Mouse (Mus musculus) urinary bladder, adult 18-20 months (tissue): ENCODE measurements around the gene Apoc3.

ENCODE experiments used
- DNase-seq, 2 experiments: peaks; one replicate each; pipeline ENCODE4 v3.0.0; 2022; ENCODE audit warnings: low spot score in 2 of 2, mixed read lengths in 2 of 2

Apoc3 gene

GRCm38 (mm10) chr9:46235596-46235648 lies at the start of gene Apoc3:
Apoc3 (minus strand) TSS chr9:46235636.
- DNase-seq: no peak

DNA sequence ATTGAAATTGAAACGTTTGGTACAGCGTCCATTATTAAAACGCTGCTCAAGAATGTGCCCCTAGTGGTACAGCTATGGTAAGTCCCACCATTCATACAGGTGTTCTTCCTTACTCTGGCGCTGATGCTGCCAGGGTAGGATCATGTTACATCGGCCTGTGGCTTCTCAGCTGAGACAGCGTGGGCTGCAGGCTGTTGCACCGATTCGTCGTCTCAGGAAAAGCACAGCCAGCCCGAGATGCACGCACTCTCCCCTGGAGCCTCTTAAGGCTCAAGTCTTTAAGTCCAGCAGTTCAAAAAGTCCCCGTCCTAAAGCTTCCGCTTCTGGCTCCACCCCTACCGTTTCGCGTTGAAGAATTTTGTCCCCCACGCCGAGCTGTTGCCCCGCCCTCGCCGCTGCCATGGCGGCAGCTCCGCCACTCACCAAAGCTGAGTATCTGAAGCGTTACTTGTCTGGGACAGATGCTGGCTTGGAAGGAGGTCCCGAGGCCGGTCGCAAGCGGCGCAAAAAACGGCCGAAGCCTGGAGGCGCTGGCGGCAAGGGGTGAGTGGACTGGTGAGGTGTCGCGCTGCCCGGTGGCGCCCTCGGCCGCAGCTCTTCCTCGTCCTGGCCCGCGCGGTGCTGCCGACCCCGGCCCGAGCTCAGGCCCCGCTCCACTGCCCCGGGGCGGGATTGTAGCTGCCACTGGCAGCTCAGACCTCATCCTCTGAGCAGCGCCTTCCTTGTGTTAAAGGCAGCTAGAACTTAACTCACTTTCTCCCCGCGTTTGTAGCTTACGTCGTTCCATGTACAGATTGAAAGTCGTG lies 47.4 kb upstream of the Apoc3 start, which contains the start of gene Bud13:
Bud13 (plus strand) TSS at position 378 of the 806 bp plus-strand sequence.
- peak; percentile 89 to 99 for DNase-seq

- no peak for DNase-seq
These were observed 39.1 kb upstream of the Apoc3 start for GRCm38 (mm10) chr9:46274494-46274893.

GRCm38 (mm10) chr9:46272677-46273454 lies 37.4 kb upstream of the Apoc3 start, which contains the start of gene Zpr1:
Zpr1 (plus strand) TSS chr9:46273064.
- peak; percentile 79 to 85 for DNase-seq

GRCm38 (mm10) chr9:46272070-46272469 lies 36.6 kb upstream of the Apoc3 start:
- DNase-seq: no peak

DNA sequence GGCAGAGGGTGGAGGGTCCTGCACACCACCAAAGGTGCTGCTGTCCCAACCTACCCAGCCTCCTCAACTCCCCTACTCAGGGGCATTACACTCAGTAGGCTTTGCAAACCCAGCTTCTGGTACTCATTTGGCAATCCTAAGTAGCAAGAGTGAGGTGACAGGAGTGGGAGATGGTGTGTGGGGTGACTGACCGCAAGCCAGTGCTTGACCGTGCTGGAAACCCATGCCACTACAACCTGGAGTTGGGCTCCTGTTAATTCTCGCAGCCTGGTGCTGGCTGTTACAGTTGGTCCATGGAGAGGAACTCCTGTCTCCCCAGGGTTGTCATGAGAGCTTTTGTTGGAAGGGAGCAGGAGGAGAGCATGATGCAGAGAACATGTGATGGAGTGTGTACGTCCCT lies 35.3 kb upstream of the Apoc3 start:
- no peak for DNase-seq

DNA sequence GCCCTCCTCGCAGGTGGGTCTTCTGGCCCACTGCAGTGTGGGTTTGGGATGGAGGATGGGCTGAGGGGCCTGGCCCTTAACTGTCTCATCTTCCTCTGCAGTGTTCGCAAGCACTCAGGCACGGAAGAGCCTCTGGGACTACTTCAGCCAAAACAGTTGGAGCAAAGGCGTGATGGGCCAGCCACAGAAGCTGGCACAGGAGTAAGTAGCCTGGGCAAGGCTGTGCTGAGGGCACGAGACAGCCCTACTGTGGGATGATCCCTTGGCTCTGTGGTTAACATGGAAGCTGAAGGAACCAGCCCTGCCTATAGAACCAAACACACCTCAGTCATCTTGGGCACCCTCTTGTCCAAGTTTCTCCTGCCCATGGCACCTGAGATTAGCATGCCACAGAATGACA lies 33.7 kb upstream of the Apoc3 start:
- DNase-seq: no peak

DNA sequence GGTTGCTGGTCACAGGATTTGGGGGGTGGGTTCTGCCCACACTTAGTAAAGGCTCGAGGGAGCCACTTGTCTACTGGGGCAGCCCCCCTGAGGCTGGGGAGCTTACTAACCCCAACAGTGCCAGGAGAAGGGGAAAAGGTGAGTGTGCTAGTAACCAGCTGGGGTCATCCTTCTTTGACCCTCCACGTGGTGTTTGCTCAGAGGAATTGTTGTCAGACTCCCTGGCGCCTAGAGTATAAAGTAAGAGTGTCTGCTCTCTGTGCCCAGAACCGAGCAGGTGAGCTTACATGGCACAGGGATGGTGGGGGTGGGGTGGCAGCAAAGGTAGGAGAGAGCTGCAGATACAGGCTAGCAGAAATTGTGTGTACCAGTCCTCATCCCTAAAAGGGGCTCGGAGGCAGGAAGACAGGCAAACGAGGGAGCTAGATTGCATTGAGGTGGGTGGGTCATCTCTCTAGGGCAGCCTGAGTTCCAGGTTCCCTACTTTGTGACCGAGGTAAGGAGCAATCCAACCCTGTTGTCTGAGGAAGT lies 33.0 kb upstream of the Apoc3 start, which contains the start of gene Apoa5:
Apoa5 (plus strand) TSS at position 291 of the 531 bp plus-strand sequence.
- DNase-seq: no peak

DNA sequence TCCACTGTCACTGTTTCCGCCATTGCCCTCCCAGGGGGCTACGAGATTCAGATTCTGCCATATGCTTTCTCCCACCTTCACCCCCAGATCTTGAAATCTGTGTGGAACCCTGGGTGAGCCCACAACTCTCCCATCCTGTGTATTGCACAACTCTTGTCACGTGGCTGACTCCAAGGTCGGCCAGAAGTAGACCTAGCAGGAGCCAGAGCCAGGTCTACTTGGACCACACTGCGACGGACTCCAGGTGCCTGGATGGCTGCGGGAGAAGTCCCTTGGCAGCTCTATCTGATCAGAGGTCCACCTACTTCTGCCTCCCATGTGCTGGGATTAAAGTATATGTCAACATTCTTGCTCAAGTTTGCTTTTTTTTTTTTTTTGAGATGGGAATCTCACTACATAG lies 25.7 kb upstream of the Apoc3 start:
- no peak for DNase-seq

- DNase-seq: no peak
These were observed 23.7 kb upstream of the Apoc3 start for GRCm38 (mm10) chr9:46259111-46259510.

GRCm38 (mm10) chr9:46257546-46257945 lies 22.1 kb upstream of the Apoc3 start:
- DNase-seq: no peak

DNA sequence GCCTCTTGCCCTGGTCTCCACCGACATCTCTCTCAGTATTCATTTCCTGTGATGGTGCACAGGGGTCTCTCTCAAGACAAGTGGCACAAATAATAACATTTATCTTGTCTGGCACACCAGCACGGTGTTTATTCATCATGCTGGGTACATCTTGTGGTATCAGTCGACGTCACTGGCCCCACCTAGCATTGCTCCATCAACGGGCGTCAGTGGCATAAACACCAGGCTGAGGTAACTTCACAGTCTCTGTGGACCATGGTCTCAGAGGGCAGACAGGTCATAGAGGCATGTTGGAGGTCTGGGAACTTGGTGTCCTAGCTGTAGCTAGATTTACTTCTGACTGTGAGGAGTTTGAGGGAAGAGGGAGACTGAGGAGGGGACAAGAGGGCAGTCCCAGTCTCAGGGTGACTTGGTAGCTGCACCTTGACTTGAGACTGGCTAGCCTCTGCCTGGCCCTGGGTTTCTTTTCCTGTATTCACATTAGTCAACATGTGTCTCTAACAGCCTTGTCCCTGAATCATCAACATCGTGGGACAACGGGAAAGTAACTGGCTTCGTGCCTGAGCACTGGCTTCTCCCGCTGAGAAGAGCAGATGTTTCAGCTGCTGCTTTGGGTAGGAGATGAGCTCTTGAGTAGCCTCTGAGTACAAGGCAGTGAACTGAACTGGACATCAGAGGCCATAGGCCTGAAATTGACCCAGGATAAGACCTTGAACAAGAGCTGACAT lies 21.4 kb upstream of the Apoc3 start:
- DNase-seq: no peak

DNA sequence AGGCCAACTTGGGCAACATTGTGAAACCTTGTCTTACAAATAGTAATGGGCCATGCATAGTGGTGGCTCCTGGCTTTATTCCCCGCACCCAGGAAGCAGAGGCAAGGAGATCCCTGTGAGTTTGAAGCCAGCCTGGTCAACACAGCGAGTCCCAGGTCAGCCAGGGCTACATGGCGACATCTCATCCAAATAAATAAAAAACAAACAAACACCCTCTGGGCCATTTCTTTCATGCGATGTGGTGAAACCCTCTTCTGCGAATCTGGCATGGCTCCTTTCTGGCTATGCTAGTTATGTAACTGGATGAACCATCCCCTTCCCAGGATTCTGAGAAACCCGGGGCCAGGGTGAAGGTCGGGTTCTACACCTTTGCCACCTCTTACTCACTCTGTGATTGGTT lies 20.7 kb upstream of the Apoc3 start:
- no peak for DNase-seq

- no peak for DNase-seq
These were observed 11.4 kb upstream of the Apoc3 start for GRCm38 (mm10) chr9:46246752-46247324.

DNA sequence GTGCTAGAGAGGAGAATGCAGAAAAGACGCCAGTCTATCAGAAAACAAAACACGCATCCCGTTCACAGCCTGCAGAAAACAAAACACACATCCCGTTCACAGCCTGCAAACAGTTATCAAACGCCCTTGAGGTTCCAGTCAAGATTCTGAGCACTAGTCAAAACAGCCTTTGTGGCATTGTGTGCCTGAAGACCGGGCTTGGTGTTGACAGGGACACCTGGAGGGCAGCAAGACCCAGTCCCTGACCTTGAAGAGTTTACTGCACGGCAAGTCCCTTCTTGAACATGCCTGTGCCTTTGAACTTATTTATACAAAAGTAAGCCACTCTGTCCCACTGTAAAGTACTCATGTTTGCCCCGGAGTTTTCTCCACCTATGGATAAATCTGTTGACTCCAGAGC lies 8.1 kb upstream of the Apoc3 start:
- no peak for DNase-seq

- no peak for DNase-seq
These were observed 7.7 kb upstream of the Apoc3 start for GRCm38 (mm10) chr9:46243122-46243521.

DNA sequence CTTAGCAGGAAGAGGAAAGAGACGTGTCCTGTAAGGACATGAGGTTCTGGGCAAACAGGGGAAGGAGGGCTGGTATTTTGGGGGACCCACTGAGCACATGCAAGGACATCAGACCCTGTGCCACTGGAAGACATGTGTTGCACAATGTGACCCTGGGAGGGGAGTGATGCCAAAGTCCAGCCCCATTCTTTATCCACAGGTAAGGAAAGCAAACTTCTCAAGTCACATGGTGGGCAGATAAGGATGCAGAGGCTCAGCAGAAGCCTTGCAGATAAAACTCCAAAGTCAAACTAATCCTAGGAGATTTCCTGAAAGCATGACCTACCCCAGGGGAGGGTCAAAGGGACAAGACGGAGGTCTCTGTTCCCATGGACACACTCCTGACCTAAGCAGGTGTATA lies 6.4 kb upstream of the Apoc3 start:
- no peak for DNase-seq

DNA sequence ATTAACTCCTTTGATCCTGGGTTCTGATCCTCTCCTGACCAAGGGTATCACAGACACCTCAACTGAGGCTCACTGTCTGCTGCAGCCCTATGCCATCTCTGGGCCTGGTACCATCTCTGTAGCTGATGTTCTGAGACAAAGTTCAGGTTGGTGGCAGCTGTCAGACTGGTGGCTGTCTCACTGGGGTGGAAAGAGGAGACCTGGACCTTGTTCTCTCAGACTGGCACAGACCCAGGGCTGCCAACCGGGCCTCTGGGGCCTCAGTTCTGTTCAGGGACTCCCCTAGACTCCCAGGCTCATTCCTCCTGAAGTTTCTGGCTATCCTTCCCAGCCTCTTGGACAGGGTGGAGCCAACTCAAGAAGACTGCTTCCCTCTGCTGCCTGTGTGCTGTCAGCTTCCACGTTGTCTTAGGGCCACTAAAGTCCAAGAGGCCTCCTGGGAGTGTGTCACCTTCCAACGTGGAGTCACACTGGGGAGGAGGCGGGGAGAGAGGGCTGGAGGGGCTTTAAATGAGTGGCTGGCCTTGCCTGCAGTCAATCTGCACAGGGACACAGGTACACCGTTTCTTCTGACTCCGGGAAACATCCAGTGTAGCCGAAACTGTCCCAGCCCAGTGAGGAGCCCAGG lies 5.2 kb upstream of the Apoc3 start, which contains the start of gene Apoa4:
Apoa4 (plus strand) TSS at position 171 of the 628 bp plus-strand sequence.
- no peak for DNase-seq

- DNase-seq: no peak
These were observed 3.4 kb upstream of the Apoc3 start for GRCm38 (mm10) chr9:46238850-46239249.

DNA sequence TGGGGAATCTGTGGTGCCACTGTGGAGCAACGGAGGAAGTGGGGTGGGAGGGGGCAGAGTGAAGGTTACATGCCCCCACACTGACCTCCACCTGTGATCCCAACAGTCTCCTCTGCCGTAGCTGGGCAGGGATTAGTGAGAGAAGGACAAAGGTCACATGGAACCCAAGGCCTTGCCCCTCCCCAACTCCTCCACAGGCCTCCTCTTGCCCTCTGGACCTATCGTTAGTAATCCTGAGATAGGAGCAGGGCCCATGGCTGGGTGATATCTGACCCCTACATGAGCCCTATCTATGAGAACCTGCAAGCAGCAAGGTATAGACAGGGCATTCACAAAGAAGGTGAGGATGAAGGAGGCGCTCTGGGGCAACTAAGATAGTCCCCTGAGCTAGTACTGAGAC lies 213 bp upstream of the Apoc3 start:
- no peak for DNase-seq

DNA sequence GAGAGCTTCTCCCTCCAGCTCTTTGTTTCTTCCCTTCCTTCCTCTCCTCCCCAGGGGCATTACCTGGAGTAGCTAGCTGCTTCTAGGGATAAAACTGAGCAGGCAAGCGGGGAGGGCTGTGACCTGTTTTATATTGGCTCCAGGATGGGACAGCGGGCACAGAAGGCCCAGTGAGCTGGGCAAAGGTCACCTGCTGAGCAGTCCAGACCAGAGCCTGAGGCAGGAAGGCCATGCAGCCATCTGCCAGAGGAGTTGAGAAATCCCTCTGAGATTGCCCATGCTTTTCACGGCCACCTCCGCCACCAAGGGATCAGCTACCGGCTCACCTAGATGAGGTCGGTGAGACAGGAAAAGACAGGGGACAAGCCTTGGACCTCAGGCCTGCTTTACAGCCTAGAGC lies 240 bp downstream of the Apoc3 start:
- no peak for DNase-seq
